Mouse (Mus musculus): Measurements from ENCODE around the gene Prrc2b. TPM values are rescaled to one million over a fixed set of nuclear protein-coding genes. Genes with fewer than 3 reads are reported as not detected.

Gene Prrc2b
- polyA plus RNA-seq, 1 experiment = 75.5 TPM

DNA sequence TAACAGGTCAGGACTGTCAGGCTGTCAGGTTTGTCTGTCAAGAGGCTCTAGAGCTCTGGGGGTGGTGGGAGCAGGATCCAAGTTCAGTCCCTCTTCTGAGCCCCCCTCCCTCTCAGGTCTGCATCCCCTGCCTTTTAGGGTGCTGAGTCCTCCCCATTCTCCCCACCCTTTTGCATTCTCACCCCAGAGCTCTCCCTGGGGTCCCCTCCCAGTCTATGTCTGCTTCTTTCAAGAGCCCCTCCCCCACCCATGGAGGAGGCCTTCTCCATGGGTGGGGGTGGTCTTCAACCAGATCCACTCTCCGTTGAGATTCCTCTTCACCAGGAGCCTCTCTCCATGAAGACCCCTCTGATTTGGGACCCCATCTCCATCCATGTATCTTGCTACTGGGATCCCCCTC, 747 bp upstream of the Prrc2b start:
- H3K4me3 ChIP-seq (ENCODE audit: insufficient read depth, low read length) = no peak overlapping the region
- H3K4me1 ChIP-seq (ENCODE audit: control insufficient read depth, insufficient read depth, low read length) = peaks cover 6% of the 10 kb centered on the region
- TF ChIP-seq POLR2A (IDR thresholded peaks at IDR 0.05; ENCODE audit: low read depth, low read length) = no peak
- TF ChIP-seq CTCF (IDR thresholded peaks at IDR 0.05; ENCODE audit: borderline replicate concordance, insufficient read depth, low read length) = no peak
- H3K27ac ChIP-seq (ENCODE audit: insufficient read depth, low read length) = no peak overlapping the region

DNA sequence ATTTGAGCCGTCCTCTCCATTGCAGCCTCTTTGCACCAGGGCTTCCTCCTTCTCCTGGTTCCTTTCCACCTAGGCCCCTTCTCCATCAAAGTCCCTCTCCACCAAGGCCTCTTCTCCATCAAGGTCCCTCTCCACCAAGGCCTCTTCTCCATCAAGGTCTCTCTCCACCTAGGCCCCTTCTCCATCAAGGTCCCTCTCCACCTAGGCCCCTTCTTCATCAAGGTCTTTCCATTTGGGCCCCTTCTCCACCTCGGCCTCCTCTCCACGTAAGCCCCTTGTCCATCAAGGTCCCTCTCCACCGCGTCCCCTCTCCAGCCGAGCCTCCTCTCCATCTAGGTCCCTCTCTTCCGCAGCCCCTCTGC, 339 bp upstream of the Prrc2b start:
- Histone ChIP-seq H3K4me1 (ENCODE audit: control insufficient read depth, insufficient read depth, low read length) (peaks cover 6% of the 10 kb centered on the region), H3K27ac (ENCODE audit: insufficient read depth, low read length) (no peak overlapping the region), H3K4me3 (ENCODE audit: insufficient read depth, low read length) (peak overlapping the region; percentile 23)
- no peak; the same call in 1 of the 2 replicates for TF ChIP-seq POLR2A (IDR thresholded peaks at IDR 0.05; ENCODE audit: low read depth, low read length)
- TF ChIP-seq CTCF (IDR thresholded peaks at IDR 0.05; ENCODE audit: borderline replicate concordance, insufficient read depth, low read length) = no peak

DNA sequence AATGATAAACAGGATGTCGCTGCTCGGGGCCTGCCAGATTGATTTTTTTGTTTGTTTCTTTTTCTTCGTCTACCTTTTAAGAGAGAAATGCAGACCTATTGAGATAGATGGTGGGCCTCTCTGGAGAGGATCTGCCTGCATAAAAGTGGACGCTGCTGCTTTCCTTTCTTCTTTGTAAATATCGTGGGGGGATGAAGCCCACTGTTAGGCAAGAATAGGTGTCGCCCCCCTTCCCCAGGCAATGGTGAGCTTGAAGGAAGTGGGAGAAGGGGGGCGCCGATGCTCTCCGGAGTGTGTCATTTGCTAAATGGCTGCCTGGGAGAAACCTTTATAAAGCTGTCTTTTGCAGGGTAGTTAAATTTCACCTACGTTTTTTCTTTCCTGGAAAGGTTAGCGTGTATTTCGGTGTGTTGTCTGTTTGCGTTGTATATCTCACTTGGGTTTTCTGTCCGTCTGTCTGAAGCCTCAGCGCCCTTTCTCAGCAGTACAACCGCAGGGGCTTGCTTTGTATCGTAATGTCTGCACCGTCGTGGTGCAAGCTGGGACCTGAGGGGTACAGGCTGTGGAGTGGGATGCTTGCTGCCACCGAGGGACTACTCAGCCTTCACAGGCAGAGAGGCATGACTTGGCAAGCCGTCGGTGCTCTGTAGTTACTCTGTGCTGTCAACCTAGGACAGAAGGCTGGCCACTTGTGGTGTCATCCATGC, 931 bp downstream of the Prrc2b start:
- TF ChIP-seq CTCF (IDR thresholded peaks at IDR 0.05; ENCODE audit: borderline replicate concordance, insufficient read depth, low read length) (no peak), POLR2A (IDR thresholded peaks at IDR 0.05; ENCODE audit: low read depth, low read length) (no peak)
- H3K4me3 ChIP-seq (ENCODE audit: insufficient read depth, low read length) = peak overlapping the region; percentile 90
- peaks cover 7% of the 10 kb centered on the region for H3K4me1 ChIP-seq (ENCODE audit: control insufficient read depth, insufficient read depth, low read length)
- peak overlapping the region; percentile 77 for H3K27ac ChIP-seq (ENCODE audit: insufficient read depth, low read length)

DNA sequence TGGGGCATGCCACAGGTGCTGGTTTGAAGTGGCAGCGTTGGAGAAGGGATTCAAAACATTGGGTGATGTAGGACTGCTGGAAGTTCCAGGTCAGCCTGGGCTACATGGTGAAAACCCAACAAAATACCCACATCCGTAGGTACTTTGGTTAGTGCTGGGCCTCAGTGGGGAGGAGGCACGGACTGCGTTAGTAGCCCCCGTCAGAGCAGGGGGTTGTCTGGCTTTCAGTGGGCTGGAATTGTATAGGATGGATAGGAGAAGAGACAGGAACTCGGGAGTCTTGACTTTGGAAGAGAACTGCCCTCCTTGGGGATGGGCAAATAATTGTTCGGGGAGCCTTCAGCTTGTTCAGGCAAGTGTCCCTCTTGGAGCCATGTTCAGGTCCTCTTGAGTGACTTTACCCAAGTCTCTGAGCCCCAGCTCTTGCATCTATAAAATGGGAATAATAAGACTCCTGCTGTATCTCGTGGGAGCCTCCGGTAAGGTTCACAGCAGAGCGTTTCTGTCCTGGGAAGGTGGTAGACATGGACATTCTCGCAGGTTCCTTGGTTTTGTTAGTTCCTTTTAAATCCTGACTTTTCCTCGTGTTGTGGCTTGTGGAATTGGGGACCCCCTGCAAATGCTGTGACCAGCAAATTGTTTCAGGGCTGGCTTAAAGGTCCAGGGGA, 1.6 kb downstream of the Prrc2b start:
- H3K4me3 ChIP-seq (ENCODE audit: insufficient read depth, low read length) = peak overlapping the region; percentile 90
- H3K27ac ChIP-seq (ENCODE audit: insufficient read depth, low read length) = peak overlapping the region; percentile 77
- peaks cover 13% of the 10 kb centered on the region for H3K4me1 ChIP-seq (ENCODE audit: control insufficient read depth, insufficient read depth, low read length)
- TF ChIP-seq CTCF (IDR thresholded peaks at IDR 0.05; ENCODE audit: borderline replicate concordance, insufficient read depth, low read length) = no peak
- TF ChIP-seq POLR2A (IDR thresholded peaks at IDR 0.05; ENCODE audit: low read depth, low read length) = no peak

DNA sequence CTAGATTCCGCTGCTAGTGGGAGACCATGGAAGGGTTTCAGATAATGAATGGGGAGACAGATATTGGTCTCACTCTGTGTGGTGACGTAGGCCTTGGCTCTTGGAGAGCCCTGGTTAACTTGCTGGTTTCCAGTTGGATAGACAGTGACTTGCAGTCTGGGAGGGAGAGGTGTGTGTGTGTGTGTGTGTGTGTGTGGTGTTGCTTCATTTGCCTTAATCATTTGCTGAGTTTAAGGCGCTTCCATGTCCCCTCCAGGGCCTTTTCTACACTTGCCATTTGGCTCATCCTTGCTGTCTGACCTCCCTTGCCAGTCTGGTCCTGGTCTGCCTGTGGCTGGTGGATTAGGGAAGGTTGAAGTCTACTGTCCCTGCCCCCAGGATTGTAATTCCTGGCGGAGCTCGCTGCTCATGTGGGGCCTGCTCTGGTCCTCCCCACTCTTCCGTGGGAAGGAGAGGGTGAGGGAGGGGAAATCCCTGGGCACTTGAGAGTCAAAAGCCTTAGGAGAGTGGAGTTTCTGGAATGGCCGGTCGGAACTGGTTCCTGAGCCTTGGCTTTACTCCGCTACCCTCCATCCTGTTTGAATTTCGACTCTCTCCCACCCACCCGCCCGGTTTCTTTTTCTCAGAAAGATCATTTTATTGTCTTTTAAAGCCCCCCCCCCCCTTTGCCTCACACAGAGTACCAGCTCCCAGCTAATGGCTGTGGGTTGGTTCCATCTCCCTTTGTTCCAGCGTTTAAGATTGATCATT, 2.3 kb downstream of the Prrc2b start:
- peak overlapping the region; percentile 90 for H3K4me3 ChIP-seq (ENCODE audit: insufficient read depth, low read length)
- peaks cover 13% of the 10 kb centered on the region for H3K4me1 ChIP-seq (ENCODE audit: control insufficient read depth, insufficient read depth, low read length)
- peak overlapping the region; percentile 77 for H3K27ac ChIP-seq (ENCODE audit: insufficient read depth, low read length)
- TF ChIP-seq CTCF (IDR thresholded peaks at IDR 0.05; ENCODE audit: borderline replicate concordance, insufficient read depth, low read length) (no peak), POLR2A (IDR thresholded peaks at IDR 0.05; ENCODE audit: low read depth, low read length) (peak; percentile 24; the same call in 1 of the 2 replicates)

DNA sequence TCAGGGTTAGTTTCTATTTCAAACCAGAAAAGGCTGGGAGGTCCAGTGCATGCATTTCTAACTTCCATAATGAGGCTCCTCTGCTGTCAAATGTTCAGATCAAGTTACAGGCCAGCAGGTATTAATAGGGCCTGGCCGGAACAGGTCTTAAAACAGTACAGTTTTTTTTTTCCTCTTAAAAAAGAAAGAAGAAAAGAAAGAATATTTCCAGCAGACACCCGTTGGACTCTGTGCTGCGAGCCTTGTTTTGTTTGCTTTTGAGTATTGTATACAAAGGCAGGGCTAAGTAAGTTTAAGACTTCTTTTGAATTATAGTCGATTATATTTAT, 2.9 kb downstream of the Prrc2b start:
- TF ChIP-seq POLR2A (IDR thresholded peaks at IDR 0.05; ENCODE audit: low read depth, low read length) = no peak
- no peak for TF ChIP-seq CTCF (IDR thresholded peaks at IDR 0.05; ENCODE audit: borderline replicate concordance, insufficient read depth, low read length)
- H3K27ac ChIP-seq (ENCODE audit: insufficient read depth, low read length) = no peak overlapping the region
- H3K4me3 ChIP-seq (ENCODE audit: insufficient read depth, low read length) = peak overlapping the region; percentile 90
- peaks cover 13% of the 10 kb centered on the region for H3K4me1 ChIP-seq (ENCODE audit: control insufficient read depth, insufficient read depth, low read length)

DNA sequence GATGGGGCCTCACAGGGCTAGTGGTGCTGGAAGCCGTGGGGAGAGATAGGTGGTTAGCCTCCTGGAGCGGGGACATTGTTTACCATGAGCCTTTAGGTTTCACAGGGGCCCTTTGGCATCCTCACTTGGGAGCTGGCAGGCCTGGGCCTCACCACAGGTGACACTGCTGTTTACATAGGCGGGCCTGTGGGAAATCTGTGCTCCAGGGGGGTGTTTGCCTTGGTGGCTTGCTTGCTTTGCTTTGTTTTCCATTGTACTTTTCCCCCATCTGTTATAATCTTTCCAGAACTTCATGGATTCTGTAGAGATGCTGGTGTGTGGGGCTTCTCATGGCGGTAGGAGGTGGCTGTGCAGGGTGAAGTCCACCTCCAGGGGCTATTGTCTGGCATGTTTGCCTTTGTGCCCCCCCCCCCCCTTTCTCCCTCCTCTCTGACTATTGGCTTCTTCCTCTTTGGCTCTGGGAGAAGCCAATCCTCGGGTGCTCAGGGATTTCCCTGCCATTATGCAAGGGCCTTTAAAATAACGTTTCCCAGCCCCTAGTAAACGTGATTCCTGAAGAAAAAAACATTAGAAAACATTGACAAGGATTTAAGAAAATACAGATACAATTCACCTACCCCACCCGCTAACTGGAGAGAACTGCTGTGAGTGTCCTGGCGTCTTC, 3.6 kb downstream of the Prrc2b start:
- TF ChIP-seq POLR2A (IDR thresholded peaks at IDR 0.05; ENCODE audit: low read depth, low read length) (no peak), CTCF (IDR thresholded peaks at IDR 0.05; ENCODE audit: borderline replicate concordance, insufficient read depth, low read length) (no peak)
- Histone ChIP-seq H3K4me3 (ENCODE audit: insufficient read depth, low read length) (peak overlapping the region; percentile 90), H3K4me1 (ENCODE audit: control insufficient read depth, insufficient read depth, low read length) (peaks cover 15% of the 10 kb centered on the region), H3K27ac (ENCODE audit: insufficient read depth, low read length) (no peak overlapping the region)

DNA sequence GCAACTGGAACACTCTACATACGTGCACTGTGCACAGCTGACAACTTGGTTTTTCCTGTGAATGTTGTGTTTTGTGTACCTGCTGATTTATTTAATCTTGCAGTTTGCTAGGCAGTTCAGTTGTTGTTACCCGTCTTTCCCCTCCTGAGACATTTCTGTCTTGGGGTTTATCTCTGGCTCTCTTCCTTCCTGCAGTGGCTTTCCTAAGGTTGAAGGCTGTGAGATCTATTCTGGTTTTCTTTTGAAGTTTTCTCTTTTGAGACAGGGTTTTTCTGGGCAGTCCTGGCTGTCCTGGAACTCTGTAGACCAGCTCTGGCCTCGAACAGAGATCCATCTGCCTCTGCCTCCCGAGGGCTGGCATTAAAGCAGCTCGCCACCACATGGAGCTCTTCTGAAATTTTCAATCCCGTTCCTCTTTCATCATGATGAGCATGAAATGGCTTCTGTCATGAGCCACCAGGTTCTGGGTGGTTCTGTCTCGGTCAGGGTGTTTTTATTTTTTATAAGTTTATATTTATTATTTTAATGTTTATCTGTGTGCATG, 4.2 kb downstream of the Prrc2b start:
- Histone ChIP-seq H3K4me1 (ENCODE audit: control insufficient read depth, insufficient read depth, low read length) (peaks cover 15% of the 10 kb centered on the region), H3K27ac (ENCODE audit: insufficient read depth, low read length) (no peak overlapping the region), H3K4me3 (ENCODE audit: insufficient read depth, low read length) (no peak overlapping the region)
- TF ChIP-seq CTCF (IDR thresholded peaks at IDR 0.05; ENCODE audit: borderline replicate concordance, insufficient read depth, low read length) = no peak
- TF ChIP-seq POLR2A (IDR thresholded peaks at IDR 0.05; ENCODE audit: low read depth, low read length) = no peak

DNA sequence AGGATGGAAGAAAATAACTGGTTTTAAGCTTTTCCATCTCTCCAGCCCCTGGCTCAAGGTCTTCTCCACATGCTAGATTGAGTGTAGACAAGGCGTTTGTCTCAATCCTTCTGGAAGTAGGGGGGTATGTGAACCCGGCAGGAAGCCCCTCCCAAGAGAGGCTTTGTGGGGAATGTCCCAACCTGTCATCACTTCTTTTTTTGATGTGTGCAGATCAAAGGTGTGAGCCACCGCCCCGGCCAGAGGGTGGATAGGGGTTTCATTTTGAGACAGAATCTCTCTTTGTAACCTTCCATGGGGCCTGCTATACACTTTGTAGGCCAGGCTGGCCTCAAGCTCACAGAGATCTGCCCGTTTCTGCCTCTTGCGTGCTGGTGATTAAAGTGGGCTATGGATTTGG, 4.7 kb downstream of the Prrc2b start:
- TF ChIP-seq POLR2A (IDR thresholded peaks at IDR 0.05; ENCODE audit: low read depth, low read length) = no peak
- TF ChIP-seq CTCF (IDR thresholded peaks at IDR 0.05; ENCODE audit: borderline replicate concordance, insufficient read depth, low read length) = no peak
- peaks cover 20% of the 10 kb centered on the region for H3K4me1 ChIP-seq (ENCODE audit: control insufficient read depth, insufficient read depth, low read length)
- H3K4me3 ChIP-seq (ENCODE audit: insufficient read depth, low read length) = no peak overlapping the region
- no peak overlapping the region for H3K27ac ChIP-seq (ENCODE audit: insufficient read depth, low read length)

Data from embryonic fibroblast, embryonic 13.5 days (primary cell).